Mouse (Mus musculus) CD4-positive naive resting alpha-beta T cell, adult 57 days (primary cell): Measurements from ENCODE around the gene Snx15. TPM values are rescaled to one million over a fixed set of nuclear protein-coding genes. Genes with fewer than 3 reads are reported as not detected.

Experiments
- total RNA-seq: library from RNA; stranded (reverse); gene quantifications from one replicate; pipeline ENCODE4 v1.2.4, GENCODE M21; 2023

Gene Snx15
- 33.3 TPM for total RNA-seq

GRCm38 (mm10) chr19:6127760-6128341 is at the start of gene Snx15:
Snx15 (minus strand) TSS chr19:6128304.

DNA sequence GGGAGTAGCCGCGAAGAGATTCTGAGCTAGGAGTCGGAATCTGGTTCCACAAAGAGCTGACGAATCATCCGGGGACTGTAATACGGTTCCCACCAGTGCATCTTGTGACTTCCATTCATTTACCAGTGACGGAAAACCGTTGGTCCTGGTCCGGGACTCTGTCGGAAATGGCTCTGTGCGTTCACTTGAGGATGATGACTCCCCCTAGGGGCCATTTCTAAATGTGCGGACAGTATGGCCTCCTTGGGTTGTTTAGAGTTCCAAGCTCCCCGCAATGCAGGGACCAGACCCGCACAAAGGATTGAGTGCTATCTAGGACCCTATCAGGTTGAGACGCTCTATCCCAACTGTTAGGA is 13.3 kb upstream of the Snx15 start, which contains the start of gene Arl2:
Gene Arl2, minus strand, starts transcription at position 155 of the 356 bp plus-strand sequence.

DNA sequence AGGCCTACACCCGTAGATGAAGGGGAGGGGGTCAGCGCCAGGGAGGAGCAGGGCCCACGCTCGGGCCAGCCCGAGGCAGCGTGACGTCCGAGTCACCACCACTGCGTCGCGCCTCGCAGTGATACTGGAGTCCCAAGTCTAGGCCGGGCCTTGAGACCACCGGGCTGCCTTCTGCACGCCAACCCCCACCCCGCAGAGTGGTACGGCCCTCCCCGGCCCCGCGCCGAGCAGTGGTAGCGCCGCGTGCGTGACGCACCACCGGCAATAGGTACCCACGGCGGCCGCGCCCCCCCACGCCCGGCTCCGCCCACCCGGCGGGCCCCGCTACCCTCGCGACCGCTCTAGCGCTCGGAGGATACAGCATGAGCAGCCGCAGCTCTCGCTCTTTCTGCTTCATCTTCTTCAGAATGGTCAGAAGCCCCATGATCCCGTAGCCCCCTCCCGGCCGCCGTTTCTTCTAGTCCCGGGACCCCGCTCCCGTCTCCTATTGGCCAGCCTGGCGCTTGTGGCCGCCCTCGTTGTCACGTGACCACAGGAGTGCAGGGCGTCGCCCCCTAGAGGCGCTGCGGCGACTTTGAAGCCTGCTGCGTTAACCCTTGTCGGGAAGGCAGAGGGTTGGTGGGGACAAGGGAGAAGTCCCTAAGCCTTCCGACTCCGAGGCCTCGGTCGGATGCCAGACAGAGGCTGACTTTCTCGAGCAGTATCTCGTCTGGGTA is 12.7 kb upstream of the Snx15 start, which contains the start of gene Batf2:
Gene Batf2, plus strand, starts transcription at position 306 of the 716 bp plus-strand sequence.

GRCm38 (mm10) chr19:6117986-6118676 is 10.0 kb downstream of the Snx15 start, which contains the start of gene Sac3d1:
Sac3d1 (minus strand) TSS chr19:6118650.

GRCm38 (mm10) chr19:6105586-6105985 is 22.5 kb downstream of the Snx15 start, which contains the start of gene Naaladl1:
Naaladl1 (plus strand) TSS chr19:6105782.

GRCm38 (mm10) chr19:6094119-6094518 is 34.0 kb downstream of the Snx15 start, which contains the start of gene AC131692.1:
AC131692.1 (plus strand) TSS chr19:6094419.

GRCm38 (mm10) chr19:6084478-6085248 is 43.4 kb downstream of the Snx15 start, which contains the start of the genes Zfpl1 and Cdca5:
Zfpl1 (minus strand) TSS chr19:6084956.
Cdca5 (plus strand) TSS chr19:6084983.

GRCm38 (mm10) chr19:6082156-6082555 is 45.9 kb downstream of the Snx15 start, which contains the start of gene Gm28374:
Gm28374 (minus strand) TSS chr19:6082256.

DNA sequence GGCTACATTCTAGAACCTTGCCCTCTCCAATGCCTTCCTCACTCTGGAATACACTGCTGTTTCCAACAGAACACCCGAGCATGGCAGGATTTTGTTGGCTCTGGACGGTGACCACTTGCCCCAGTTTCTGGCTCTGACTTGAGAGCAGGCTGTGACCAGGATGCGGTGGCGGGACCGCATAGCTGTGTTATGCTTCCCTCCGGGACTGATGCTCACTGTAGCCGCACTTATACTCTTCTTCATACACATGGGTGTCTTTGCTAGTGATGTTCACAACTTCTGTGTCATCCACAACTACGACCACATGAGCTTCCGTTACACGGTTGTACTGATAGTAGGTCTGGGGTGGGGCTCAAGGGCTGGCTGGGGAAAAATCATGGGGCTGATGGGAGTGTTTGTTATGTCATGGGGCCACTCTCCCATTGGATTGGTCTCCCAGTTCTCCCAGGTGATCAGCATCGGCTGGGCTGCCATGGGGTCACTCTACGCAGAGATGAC is 48.1 kb downstream of the Snx15 start, which contains the start of gene Tmem262:
Gene Tmem262, plus strand, starts transcription at position 51 of the 498 bp plus-strand sequence.

DNA sequence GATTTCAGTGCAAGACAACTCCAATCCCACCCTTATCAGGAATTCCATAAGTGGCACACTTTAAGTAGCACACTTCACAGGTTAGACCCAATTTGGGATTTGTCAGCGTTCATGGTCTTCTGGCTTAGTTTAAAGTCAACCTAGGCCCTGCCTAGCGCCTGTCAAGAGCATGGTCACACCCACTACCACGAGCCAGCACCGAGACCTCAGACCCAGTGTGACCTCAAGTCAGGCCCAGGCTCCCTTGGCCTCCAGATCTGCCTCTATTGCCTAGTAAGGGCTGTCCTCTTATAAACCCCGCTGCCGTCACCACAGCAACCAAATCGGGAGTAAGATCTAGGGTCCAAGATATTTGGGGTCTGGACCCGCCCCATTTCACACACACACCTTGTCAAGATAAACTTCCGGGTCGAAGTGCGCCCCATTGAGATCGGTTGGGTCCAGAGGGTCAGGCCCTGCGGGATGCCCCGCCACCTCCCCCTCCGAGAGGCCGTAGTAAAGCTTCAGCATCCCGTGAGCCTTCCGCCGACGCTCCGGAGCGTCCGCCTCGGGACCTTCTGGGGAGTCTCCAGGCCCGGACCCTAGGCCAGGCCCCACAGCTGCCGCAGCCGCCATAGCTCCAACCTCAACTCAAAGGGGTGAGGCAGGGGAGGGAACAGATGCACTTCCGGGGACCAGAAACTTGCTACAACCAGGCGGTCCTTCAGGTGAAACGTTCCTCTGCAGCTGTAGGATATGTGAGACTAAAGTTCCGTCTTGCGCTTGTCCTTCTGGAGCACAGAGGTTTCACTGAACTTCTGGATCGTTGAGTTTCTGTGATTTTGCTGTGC is 51.3 kb downstream of the Snx15 start, which contains the start of gene Vps51:
Gene Vps51, minus strand, starts transcription at position 668 of the 830 bp plus-strand sequence.

Other genes starting within 250 kb of the Snx15 start
- 2.4 TPM for gene Tigd3, start 234.2 kb downstream of the Snx15 start, total RNA-seq
- gene Dpf2, start 215.3 kb downstream of the Snx15 start, total RNA-seq: 153 TPM
- gene Cdc42ep2, start 203.5 kb downstream of the Snx15 start, total RNA-seq: 0.38 TPM
- gene Pola2, start 164.1 kb downstream of the Snx15 start, total RNA-seq: 60.3 TPM
- not detected for gene Slc22a20, start 142.2 kb downstream of the Snx15 start, total RNA-seq
- gene Capn1, start 112.4 kb downstream of the Snx15 start, total RNA-seq: 129 TPM
- gene Syvn1, start 81.7 kb downstream of the Snx15 start, total RNA-seq: 56.5 TPM
- gene Mrpl49, start 70.5 kb downstream of the Snx15 start, total RNA-seq: 21.1 TPM
- 3,183 TPM for gene Fau, start 70.5 kb downstream of the Snx15 start, total RNA-seq
- gene Znhit2, start 67.1 kb downstream of the Snx15 start, total RNA-seq: 15.9 TPM
- 18.6 TPM for gene Tm7sf2, start 59.9 kb downstream of the Snx15 start, total RNA-seq
- 112 TPM for gene Vps51, start 51.1 kb downstream of the Snx15 start, total RNA-seq
- not detected for gene Tmem262, start 48.3 kb downstream of the Snx15 start, total RNA-seq
- 1.7 TPM for gene Gm28374, start 46.0 kb downstream of the Snx15 start, total RNA-seq
- 62.2 TPM for gene Zfpl1, start 43.3 kb downstream of the Snx15 start, total RNA-seq
- gene Cdca5, start 43.3 kb downstream of the Snx15 start, total RNA-seq: 0.95 TPM
- not detected for gene AC131692.1, start 33.9 kb downstream of the Snx15 start, total RNA-seq
- not detected for gene Naaladl1, start 22.5 kb downstream of the Snx15 start, total RNA-seq
- 13.2 TPM for gene Sac3d1, start 9.7 kb downstream of the Snx15 start, total RNA-seq
- not detected for gene Batf2, start 12.7 kb upstream of the Snx15 start, total RNA-seq
- 26.4 TPM for gene Arl2, start 13.2 kb upstream of the Snx15 start, total RNA-seq
- not detected for gene Majin, start 56.1 kb upstream of the Snx15 start, total RNA-seq
- not detected for gene Gpha2, start 98.1 kb upstream of the Snx15 start, total RNA-seq
- gene Ppp2r5b, start 107.6 kb upstream of the Snx15 start, total RNA-seq: 26.0 TPM
- 188 TPM for gene Atg2a, start 113.4 kb upstream of the Snx15 start, total RNA-seq
- 24.4 TPM for gene Ehd1, start 148.4 kb upstream of the Snx15 start, total RNA-seq
- 8.2 TPM for gene Cdc42bpg, start 178.2 kb upstream of the Snx15 start, total RNA-seq
- gene Men1, start 206.7 kb upstream of the Snx15 start, total RNA-seq: 38.0 TPM
- gene Map4k2, start 212.8 kb upstream of the Snx15 start, total RNA-seq: 557 TPM
- gene Sf1, start 235.4 kb upstream of the Snx15 start, total RNA-seq: 1,089 TPM